Mouse (Mus musculus): ENCODE results near the gene Entpd8. TPM values are rescaled to one million over a fixed set of nuclear protein-coding genes. Genes with fewer than 3 reads are reported as not detected.

The Entpd8 gene
- not detected in 2 replicates for polyA plus RNA-seq (2016; fragmentation: Nextera tagmentation; extraction: Ambion mirVana)

DNA sequence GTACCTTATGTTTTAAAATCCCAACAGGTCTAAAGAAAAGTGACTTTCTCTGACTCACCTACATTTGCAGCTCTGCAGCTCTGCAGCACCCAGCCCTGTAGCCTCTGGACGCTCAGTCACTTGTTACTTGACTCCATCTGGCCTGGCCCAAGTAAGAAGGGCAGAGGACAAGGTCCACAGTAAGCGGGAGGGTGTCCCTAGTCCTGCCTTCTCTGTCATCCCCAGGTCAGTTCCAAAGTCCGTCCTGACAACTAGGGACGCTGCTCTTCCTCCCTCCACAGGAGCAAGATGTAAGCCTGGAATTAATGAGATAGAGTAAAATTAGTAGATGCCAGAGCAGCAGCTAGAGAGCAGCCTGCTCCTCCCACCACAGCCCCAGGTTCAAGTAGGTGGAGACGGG is at the start of gene Entpd8:
Entpd8 (plus strand) TSS at position 229 of the 400 bp plus-strand sequence.
- Histone ChIP-seq H3K36me3 (no peaks in the 10 kb centered on the region), H3K4me1 (no peaks in the 10 kb centered on the region; the same call in 1 of the 2 replicates), H3K9me3 (replicated peaks) (no peaks in the 10 kb centered on the region), H3K27me3 (ENCODE audit: low read depth, poor library complexity, severe bottlenecking) (no peaks in the 10 kb centered on the region), H3K27ac (replicated peaks) (no peak within 1 kb of the TSS), H3K4me3 (no peak within 1 kb of the TSS)
- WGBS = 69% methylated on average over 5 of the region's 5 CpGs
- no peak for DNase-seq (ENCODE audit: low spot score)

DNA sequence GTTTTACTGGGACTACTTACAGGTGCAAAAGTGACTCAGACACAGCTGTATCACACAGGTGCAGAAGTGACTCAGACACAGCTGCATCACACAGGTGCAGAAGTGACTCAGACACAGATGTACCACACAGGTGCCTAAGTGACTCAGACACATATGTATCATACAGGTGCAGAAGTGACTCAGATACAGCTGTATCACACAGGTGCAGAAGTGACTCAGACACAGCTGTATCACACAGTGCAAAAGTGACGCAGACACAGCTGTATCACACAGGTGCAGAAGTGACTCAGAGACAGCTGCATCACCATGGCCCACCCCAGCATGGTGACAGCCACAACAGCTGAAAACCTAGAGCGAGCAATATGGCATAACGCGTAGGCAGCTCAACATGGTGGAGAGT is 45.1 kb upstream of the Entpd8 start:
- Histone ChIP-seq H3K36me3 (no peaks in the 10 kb centered on the region), H3K27ac (replicated peaks) (no peak overlapping the region), H3K27me3 (ENCODE audit: low read depth, poor library complexity, severe bottlenecking) (no peaks in the 10 kb centered on the region), H3K4me1 (no peaks in the 10 kb centered on the region), H3K4me3 (no peak overlapping the region), H3K9me3 (replicated peaks) (no peaks in the 10 kb centered on the region)
- WGBS = 96% methylated on average over 4 of the region's 4 CpGs
- no peak for DNase-seq (ENCODE audit: low spot score)

DNA sequence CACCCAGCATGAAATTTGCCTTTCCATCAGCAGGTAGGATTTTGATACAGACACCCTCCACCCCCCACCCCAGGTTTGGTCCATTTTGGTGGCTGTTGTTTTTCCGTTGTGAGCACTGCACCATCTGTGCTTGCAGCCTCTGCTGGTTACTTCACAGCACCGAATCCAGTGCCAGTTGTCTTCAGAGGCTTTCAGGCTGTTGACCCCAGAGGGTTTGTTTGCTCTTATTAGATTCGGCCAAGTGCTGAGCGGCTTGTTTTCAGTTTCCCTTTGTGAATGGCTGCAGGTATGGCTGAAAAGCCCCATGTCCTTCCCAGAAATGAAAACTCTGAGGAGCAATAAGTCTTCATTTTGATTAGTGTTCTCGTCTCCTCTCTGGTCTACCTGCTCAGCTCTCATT is 40.0 kb upstream of the Entpd8 start:
- H3K4me3 ChIP-seq = no peak overlapping the region
- H3K9me3 ChIP-seq (replicated peaks) = no peaks in the 10 kb centered on the region
- 90% methylated on average over 5 of the region's 5 CpGs for WGBS
- no peaks in the 10 kb centered on the region for H3K27me3 ChIP-seq (ENCODE audit: low read depth, poor library complexity, severe bottlenecking)
- no peaks in the 10 kb centered on the region for H3K4me1 ChIP-seq
- no peak for DNase-seq (ENCODE audit: low spot score)
- H3K36me3 ChIP-seq = no peaks in the 10 kb centered on the region
- H3K27ac ChIP-seq (replicated peaks) = no peak overlapping the region

DNA sequence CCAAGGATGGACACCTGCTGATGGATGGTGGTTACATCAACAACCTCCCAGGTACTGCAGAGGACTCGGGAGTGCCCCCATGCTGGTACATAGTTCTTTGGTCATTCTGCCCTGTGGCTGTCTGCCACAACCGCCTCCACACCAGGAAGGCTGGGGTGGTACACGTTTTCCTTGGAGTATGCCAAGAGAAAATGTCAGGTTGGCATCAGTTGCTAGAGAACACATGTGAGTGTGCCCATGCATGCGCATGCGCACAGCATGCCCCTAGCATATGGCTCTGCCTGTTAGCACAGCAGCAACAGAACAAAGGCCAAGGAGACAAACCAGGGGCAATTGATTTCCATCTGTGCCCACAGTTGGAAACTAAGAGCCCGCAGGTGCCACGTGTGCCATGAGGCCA is 29.2 kb upstream of the Entpd8 start:
- no peak for DNase-seq (ENCODE audit: low spot score)

DNA sequence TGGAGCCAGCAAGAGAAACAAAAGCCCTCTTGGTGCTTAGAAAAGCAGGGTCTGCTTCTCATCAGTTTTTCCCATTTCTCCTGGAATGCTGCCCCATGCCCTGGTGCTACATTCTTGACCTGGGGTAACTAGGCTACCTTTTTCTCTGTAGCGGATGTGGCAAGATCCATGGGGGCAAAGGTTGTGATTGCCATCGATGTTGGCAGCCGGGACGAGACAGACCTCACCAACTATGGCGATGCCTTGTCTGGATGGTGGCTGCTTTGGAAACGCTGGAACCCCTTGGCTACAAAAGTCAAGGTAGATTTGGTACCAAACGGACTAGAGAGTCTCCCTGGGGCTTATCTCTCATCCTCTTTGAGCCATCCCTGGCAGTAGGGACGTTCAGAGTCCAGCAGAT is 28.7 kb upstream of the Entpd8 start:
- H3K27ac ChIP-seq (replicated peaks) = no peak overlapping the region
- H3K4me1 ChIP-seq = peaks cover 23% of the 10 kb centered on the region
- WGBS = 86% methylated on average over 8 of the region's 8 CpGs
- no peaks in the 10 kb centered on the region for H3K27me3 ChIP-seq (ENCODE audit: low read depth, poor library complexity, severe bottlenecking)
- H3K9me3 ChIP-seq (replicated peaks) = no peaks in the 10 kb centered on the region
- H3K36me3 ChIP-seq = peaks cover 11% of the 10 kb centered on the region; the same call in 1 of the 2 replicates
- H3K4me3 ChIP-seq = no peak overlapping the region
- DNase-seq (ENCODE audit: low spot score) = no peak

More for the DNA sequence above, 29.2 kb upstream of the Entpd8 start:
- Histone ChIP-seq H3K4me1 (peaks cover 23% of the 10 kb centered on the region), H3K4me3 (no peak overlapping the region), H3K9me3 (replicated peaks) (no peaks in the 10 kb centered on the region), H3K27me3 (ENCODE audit: low read depth, poor library complexity, severe bottlenecking) (no peaks in the 10 kb centered on the region), H3K36me3 (peaks cover 7% of the 10 kb centered on the region; the same call in 1 of the 2 replicates), H3K27ac (replicated peaks) (no peak overlapping the region)
- 88% methylated on average over 7 of the region's 7 CpGs for WGBS

DNA sequence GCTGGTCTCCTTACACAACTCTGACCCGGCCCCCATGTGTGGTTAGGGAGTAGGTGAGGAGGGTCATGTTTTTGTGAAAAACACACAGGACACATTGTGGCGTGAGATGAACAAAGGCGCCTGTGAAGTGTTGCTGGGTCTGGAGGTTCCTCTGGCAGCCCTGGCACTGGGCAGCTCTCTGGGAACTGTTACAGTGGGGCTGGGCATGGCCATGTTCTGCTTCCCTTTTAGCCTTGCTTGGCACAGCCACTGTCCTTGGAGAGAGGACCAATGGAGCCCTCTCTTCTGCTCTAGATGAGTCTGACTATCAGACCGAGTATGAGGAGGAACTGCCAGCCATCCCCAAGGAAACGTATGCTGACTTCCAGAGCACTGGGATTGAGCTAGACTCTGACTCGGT is 27.0 kb upstream of the Entpd8 start:
- Histone ChIP-seq H3K4me1 (peaks cover 23% of the 10 kb centered on the region), H3K4me3 (no peak overlapping the region), H3K27ac (replicated peaks) (no peak overlapping the region), H3K9me3 (replicated peaks) (no peaks in the 10 kb centered on the region), H3K27me3 (ENCODE audit: low read depth, poor library complexity, severe bottlenecking) (no peaks in the 10 kb centered on the region), H3K36me3 (peaks cover 23% of the 10 kb centered on the region)
- DNase-seq (ENCODE audit: low spot score) = no peak
- 92% methylated on average over 6 of the region's 6 CpGs for WGBS

DNA sequence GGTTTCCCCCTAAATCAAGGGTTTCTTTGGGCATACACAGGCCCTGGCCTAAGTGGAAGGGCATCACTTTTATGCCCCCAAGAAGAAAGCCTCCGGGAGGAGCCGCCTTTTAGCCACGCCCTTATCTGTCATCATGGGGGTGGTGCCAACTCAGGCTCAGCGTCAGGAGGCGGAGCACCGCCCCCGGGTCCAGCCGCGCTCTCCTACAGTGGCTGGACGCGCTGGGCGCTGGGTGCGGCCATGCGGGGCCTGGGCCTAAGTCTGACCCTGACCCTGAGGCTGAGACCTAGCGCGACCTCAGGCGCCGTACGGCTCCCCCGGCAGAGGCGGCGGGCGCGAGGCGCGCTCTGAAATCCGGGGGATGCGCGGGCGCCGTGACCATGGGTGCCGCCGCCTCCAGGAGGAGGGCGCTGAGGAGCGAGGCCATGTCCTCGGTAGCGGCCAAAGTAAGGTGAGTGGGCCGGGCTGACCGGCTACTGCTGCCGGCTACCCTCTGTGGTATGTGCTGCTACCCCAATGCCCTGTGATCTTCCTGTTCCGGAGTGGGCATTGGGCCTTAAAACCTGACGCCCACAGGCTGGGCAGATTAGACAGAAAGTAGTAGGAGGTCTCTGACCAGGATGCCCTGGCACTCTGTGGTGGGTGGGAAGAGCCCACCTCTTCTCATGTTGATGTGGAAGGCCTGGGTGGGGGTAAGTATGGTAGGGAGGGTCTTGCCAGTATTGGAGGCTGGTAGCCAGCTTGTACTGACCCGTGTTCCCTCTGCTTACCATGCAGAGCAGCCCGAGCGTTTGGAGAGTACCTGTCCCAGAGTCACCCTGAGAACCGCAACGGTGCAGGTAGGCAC is 25.7 kb upstream of the Entpd8 start, which contains the start of gene Nsmf:
Nsmf (plus strand) TSS at position 135 of the 847 bp plus-strand sequence.
- 6% methylated on average over 47 of the region's 47 CpGs for WGBS
- Histone ChIP-seq H3K27me3 (ENCODE audit: low read depth, poor library complexity, severe bottlenecking) (no peaks in the 10 kb centered on the region), H3K4me1 (peaks cover 23% of the 10 kb centered on the region), H3K9me3 (replicated peaks) (no peaks in the 10 kb centered on the region), H3K36me3 (peaks cover 32% of the 10 kb centered on the region), H3K4me3 (peak within 1 kb of the TSS; percentile 78), H3K27ac (replicated peaks) (peak within 1 kb of the TSS; percentile 90)
- peak; percentile 83 for DNase-seq (ENCODE audit: low spot score)

DNA sequence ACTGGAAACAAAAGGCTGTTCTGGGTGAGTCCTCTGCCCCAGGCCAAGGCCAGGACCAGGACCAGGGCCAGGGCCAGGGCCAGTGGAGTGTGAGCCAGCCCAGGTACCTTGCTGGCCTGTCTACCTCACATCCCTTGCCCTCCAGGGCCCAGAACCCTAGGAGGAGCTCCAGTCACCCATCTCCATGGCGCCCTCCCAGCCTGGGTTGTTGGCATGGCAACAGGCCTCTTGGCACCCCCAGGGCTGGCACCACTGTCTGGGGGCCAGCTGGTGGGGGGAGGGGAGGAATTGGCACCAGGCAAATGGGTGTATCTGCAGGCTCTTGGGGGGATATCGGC is 25.1 kb upstream of the Entpd8 start:
- Histone ChIP-seq H3K4me3 (peak overlapping the region; percentile 78), H3K9me3 (replicated peaks) (no peaks in the 10 kb centered on the region), H3K36me3 (peaks cover 38% of the 10 kb centered on the region), H3K27me3 (ENCODE audit: low read depth, poor library complexity, severe bottlenecking) (no peaks in the 10 kb centered on the region), H3K27ac (replicated peaks) (peak overlapping the region; percentile 90), H3K4me1 (peaks cover 23% of the 10 kb centered on the region)
- peak; percentile 20 for DNase-seq (ENCODE audit: low spot score)
- WGBS = 68% methylated on average over 2 of the region's 2 CpGs

DNA sequence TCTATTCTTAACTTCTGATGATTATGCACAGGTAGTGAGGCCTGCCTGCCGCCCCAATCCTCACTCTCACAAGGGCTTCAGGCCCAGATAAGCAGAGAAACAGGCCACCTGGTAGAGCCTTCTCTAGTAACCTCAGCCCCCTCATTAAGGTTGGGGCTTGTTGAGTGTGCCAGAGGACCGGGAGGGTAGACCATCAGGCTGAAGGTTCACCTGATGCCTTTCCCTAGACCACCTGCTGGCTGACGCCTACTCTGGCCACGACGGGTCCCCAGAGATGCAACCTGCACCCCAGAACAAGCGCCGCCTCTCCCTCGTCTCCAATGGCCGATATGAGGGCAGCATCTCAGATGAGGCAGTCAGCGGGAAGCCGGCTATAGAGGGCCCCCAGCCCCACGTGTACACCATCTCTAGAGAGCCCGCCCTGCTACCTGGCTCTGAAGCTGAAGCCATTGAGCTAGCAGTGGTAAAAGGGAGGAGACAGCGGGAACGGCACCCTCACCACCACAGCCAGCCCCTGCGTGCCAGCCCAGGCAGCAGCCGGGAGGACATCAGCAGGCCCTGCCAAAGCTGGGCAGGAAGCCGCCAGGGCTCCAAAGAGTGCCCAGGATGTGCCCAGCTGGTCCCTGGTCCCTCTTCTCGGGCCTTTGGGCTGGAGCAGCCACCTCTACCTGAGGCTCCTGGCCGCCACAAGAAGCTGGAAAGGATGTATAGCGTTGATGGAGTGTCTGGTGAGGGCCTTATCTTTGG is 24.5 kb upstream of the Entpd8 start:
- Histone ChIP-seq H3K9me3 (replicated peaks) (no peaks in the 10 kb centered on the region), H3K36me3 (peaks cover 44% of the 10 kb centered on the region), H3K4me3 (peak overlapping the region; percentile 78), H3K27me3 (ENCODE audit: low read depth, poor library complexity, severe bottlenecking) (no peaks in the 10 kb centered on the region), H3K4me1 (peaks cover 23% of the 10 kb centered on the region), H3K27ac (replicated peaks) (no peak overlapping the region)
- DNase-seq (ENCODE audit: low spot score) = no peak
- WGBS = 89% methylated on average over 21 of the region's 21 CpGs

DNA sequence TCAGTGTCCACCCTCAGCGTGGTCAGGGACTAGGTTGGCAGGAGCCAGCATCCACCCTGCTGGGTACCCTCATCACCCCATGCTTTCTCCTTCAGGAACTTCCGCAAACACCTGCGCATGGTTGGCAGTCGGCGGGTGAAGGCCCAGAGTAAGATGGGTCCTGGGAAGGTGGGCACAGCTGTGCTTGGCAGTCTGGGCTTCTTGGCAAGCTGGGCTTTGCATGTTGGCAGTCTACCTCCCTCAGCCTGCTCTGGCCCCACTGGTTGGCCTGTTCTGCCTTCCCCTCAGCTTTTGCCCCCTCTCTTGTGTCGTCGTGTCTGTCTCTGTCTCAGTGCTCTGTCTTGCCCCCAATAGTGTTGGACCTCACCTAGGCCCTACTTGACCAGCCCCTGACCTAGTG is 21.2 kb upstream of the Entpd8 start:
- Histone ChIP-seq H3K4me1 (peaks cover 19% of the 10 kb centered on the region), H3K9me3 (replicated peaks) (no peaks in the 10 kb centered on the region), H3K27me3 (ENCODE audit: low read depth, poor library complexity, severe bottlenecking) (no peaks in the 10 kb centered on the region), H3K36me3 (peaks cover 68% of the 10 kb centered on the region), H3K27ac (replicated peaks) (no peak overlapping the region), H3K4me3 (no peak overlapping the region)
- WGBS = 92% methylated on average over 7 of the region's 7 CpGs
- DNase-seq (ENCODE audit: low spot score) = no peak

DNA sequence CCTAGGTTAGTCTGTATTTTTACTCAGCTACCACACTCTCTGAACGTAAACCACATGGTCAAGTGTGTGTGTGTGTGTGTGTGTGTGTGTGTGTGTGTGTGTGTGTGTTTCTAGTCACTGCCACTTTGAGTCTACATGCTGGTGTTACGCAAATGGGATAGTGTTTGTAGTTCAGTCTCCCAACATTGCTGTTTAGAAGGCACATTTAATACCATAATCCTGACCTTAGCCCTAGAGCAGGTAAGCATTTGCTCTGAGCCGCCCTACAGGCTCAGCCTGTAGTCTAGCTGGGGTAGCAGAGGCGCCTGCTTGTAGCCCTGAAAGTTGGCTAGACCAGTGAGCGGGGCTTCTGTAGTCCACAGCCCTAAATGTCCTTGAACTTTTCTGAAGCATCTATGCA is 16.6 kb upstream of the Entpd8 start:
- Histone ChIP-seq H3K9me3 (replicated peaks) (no peaks in the 10 kb centered on the region), H3K27ac (replicated peaks) (no peak overlapping the region), H3K36me3 (peaks cover 45% of the 10 kb centered on the region), H3K27me3 (ENCODE audit: low read depth, poor library complexity, severe bottlenecking) (no peaks in the 10 kb centered on the region), H3K4me1 (no peaks in the 10 kb centered on the region), H3K4me3 (no peak overlapping the region)
- 93% methylated on average over 5 of the region's 5 CpGs for WGBS
- DNase-seq (ENCODE audit: low spot score) = no peak

DNA sequence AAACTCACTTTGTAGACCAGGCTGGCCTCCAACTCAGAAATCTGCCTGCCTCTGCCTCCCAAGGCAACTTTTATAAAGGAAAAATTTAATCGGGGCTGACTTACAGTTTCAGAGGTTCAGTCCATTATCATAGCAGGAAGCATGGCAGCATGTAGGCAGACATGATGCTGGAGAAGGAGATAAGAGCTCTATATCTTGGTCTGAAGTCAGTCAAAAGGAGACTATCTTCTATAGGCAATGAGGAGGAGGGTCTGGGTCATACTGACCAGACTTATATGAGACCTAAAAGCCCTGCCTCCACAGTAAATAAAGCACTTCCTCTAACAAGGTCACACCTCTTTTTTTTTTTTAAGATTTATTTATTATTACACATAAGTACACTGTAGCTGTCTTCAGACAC is 15.8 kb upstream of the Entpd8 start:
- Histone ChIP-seq H3K27ac (replicated peaks) (no peak overlapping the region), H3K36me3 (peaks cover 41% of the 10 kb centered on the region), H3K4me1 (no peaks in the 10 kb centered on the region), H3K27me3 (ENCODE audit: low read depth, poor library complexity, severe bottlenecking) (no peaks in the 10 kb centered on the region), H3K4me3 (no peak overlapping the region), H3K9me3 (replicated peaks) (no peaks in the 10 kb centered on the region)
- no peak for DNase-seq (ENCODE audit: low spot score)
- 95% methylated on average over 1 of the region's 1 CpGs for WGBS

DNA sequence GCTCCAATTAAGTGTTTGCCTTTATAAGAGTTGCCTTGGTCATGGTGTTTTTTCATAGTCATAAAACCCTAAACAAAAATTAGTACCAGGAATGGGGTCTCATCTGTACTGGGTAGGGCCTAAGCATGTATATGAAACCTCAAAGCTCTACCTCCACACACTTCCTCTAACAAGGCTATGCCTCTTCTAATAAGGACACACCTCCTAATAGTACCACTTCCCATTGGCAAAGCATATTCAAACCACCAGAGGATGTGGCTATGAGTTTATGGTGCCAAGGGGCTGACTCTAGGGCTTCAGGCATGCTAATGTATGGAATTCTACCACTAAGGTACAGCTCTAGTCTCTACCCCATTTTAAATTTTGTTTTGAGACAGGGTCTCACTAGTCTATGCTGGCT is 14.6 kb upstream of the Entpd8 start:
- no peaks in the 10 kb centered on the region for H3K9me3 ChIP-seq (replicated peaks)
- H3K4me1 ChIP-seq = no peaks in the 10 kb centered on the region
- peaks cover 28% of the 10 kb centered on the region for H3K36me3 ChIP-seq
- H3K4me3 ChIP-seq = no peak overlapping the region
- H3K27ac ChIP-seq (replicated peaks) = no peak overlapping the region
- H3K27me3 ChIP-seq (ENCODE audit: low read depth, poor library complexity, severe bottlenecking) = no peaks in the 10 kb centered on the region
- no peak for DNase-seq (ENCODE audit: low spot score)
